Mouse (Mus musculus) liver, adult 2 months (tissue): ENCODE data around the gene Sugp1. TPM values are rescaled to one million over a fixed set of nuclear protein-coding genes. Genes with fewer than 3 reads are reported as not detected.
A peak's percentile ranks its signal among the peaks of the same experiment; 100 is the strongest.
"Not testable (repeated sequence)": the region's sequence is repeated elsewhere in the genome, so short reads cannot be mapped to it uniquely, and the experiment has no call there.

Experiments used
- DNase-seq: peaks from one replicate; pipeline ENCODE4 v3.0.0-alpha.2; 2011; ENCODE audit warnings: low read depth, low spot score; ENCODE audit errors: extremely low read depth
- H3K27ac ChIP-seq: fragments of 200-500 bp; replicated peaks from 2 replicates; pipeline ENCODE4 v1.5.1; 2012; ENCODE audit warnings: low read depth, mild to moderate bottlenecking, control low read depth, inconsistent platforms, low read length; ENCODE audit not compliant: insufficient read depth
- H3K27me3 ChIP-seq: fragments of 200-500 bp; 2 replicates; pipeline ENCODE4 v1.6.1; 2012; ENCODE audit warnings: mild to moderate bottlenecking, moderate library complexity, low read length, inconsistent platforms; ENCODE audit not compliant: control insufficient read depth, insufficient read depth
- H3K36me3 ChIP-seq: fragments of 200-500 bp; 2 replicates; pipeline ENCODE4 v1.6.1; 2012; ENCODE audit warnings: low read length, inconsistent platforms; ENCODE audit not compliant: control insufficient read depth, insufficient read depth
- H3K4me1 ChIP-seq: fragments of 200-500 bp; 2 replicates; pipeline ENCODE4 v1.6.1; 2011; ENCODE audit warnings: low read length; ENCODE audit not compliant: control insufficient read depth, insufficient read depth
- H3K4me3 ChIP-seq: fragments of 200-500 bp; 2 replicates; pipeline ENCODE4 v1.5.1; 2011; ENCODE audit warnings: low read depth, mild to moderate bottlenecking, control low read depth, low read length, moderate library complexity; ENCODE audit not compliant: insufficient read depth
- H3K79me2 ChIP-seq: fragments of 200-500 bp; 2 replicates; pipeline ENCODE4 v1.6.1; 2012; ENCODE audit warnings: inconsistent platforms, mild to moderate bottlenecking, low read length, moderate library complexity; ENCODE audit not compliant: control insufficient read depth, insufficient read depth
- H3K9ac ChIP-seq: fragments of 200-500 bp; 2 replicates; pipeline ENCODE4 v1.6.1; 2012; ENCODE audit warnings: low read depth, mild to moderate bottlenecking, control low read depth, inconsistent platforms, low read length
- CTCF ChIP-seq: fragments of 200-500 bp; IDR thresholded peaks from 2 replicates; pipeline ENCODE4 v1.5.1; 2011; ENCODE audit warnings: low read depth, low read length, control low read depth
- POLR2A ChIP-seq: fragments of 200-500 bp; IDR thresholded peaks from 2 replicates; pipeline ENCODE4 v1.6.1; 2011; ENCODE audit warnings: low read length, control low read depth; ENCODE audit not compliant: insufficient read depth; ENCODE audit errors: extremely low read depth
- WGBS: fragments of 180-500 bp; shearing (Covaris S2); methylation state at CpG from one replicate; pipeline ENCODE4 v1.1.7; 2018; 5-methylcytosine and 5-hydroxymethylcytosine counted together
- polyA plus RNA-seq: library from polyadenylated mRNA; depleted of rRNA; stranded (reverse); fragments of >200 nt; gene quantifications from 2 replicates; pipeline ENCODE4 v1.2.3, GENCODE M21; 2012
- total RNA-seq: library from RNA; depleted of rRNA; stranded (reverse); fragments of >200 nt; gene quantifications from 2 replicates; pipeline ENCODE4 v1.2.3, GENCODE M21; 2014

Gene Sugp1
- total and polyA plus RNA-seq, 2 experiments: 5.1 TPM

GRCm38 (mm10) chr8:69999236-69999635 is 43.4 kb upstream of the Sugp1 start:
- DNase-seq: no peak
- H3K79me2 ChIP-seq: peaks cover 10% of the 10 kb centered on the region; the same call in 1 of the 2 replicates
- H3K9ac ChIP-seq: no peak overlapping the region
- TF ChIP-seq CTCF (no peak), POLR2A (no peak)
- H3K36me3 ChIP-seq: no peaks in the 10 kb centered on the region
- H3K27ac ChIP-seq: no peak overlapping the region
- H3K4me1 ChIP-seq: peaks cover 8% of the 10 kb centered on the region
- no peak overlapping the region for H3K4me3 ChIP-seq
- H3K27me3 ChIP-seq: no peaks in the 10 kb centered on the region
- WGBS: 93% methylated on average over 4 of the region's 4 CpGs

DNA sequence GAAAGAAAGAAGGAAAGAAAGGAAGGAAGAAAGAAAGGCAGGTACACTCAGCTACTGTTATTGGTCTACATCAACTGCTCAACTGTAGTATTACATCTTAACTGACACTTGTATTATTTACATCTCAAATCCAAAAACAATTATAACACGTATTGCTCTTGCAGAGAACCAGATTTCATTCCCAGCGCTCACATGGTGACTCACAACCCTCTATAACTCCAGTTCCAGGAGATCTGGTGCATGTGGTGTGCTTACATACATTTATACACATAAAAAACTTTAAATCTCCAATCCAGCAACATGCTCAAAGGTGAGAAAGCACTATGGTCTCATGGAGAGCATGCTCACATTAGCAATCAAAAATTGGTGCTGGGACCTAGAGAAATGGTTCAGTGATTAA is 42.4 kb upstream of the Sugp1 start:
- peaks cover 4% of the 10 kb centered on the region for H3K4me1 ChIP-seq
- H3K4me3 ChIP-seq: no peak overlapping the region
- H3K27me3 ChIP-seq: no peaks in the 10 kb centered on the region
- no peak for TF ChIP-seq CTCF
- no peak for TF ChIP-seq POLR2A
- WGBS: 92% methylated on average over 2 of the region's 2 CpGs
- H3K79me2 ChIP-seq: peaks cover 6% of the 10 kb centered on the region; the same call in 1 of the 2 replicates
- H3K36me3 ChIP-seq: no peaks in the 10 kb centered on the region
- H3K27ac ChIP-seq: no peak overlapping the region
- DNase-seq: no peak
- no peak overlapping the region for H3K9ac ChIP-seq

DNA sequence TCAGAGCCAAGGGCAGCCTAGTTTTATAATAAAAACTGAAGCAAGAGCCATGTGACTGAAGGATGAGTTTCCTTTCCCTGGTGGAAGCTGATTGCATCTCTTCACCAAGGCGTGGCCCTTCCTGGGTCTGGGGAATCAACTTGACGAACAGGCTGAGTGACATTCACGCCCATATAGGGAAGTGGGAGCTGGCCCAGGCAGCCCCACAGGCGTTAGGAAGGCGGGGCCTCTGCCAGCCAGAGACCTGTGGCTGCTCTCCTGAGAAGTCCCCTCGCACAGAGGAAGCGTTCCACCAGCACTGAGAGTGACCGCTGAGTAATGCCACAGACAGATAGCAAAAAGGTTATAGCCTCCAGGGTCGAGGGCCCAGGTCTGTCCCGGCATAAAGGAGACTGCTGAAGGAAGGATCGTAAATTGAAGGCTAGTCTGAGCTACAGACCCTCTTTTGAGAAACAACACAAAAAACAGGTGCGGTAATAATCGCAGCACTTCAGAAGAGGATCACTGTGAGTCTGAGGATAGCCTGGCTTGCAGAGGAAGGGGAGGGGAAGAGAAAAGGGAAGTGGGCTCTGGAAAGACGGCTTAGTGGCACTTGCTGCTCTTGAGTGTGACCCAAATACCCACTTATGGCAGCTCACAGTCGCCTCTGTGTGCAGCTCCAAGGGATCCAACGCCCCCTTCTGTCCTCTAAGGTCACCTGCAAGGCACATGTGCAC is 41.3 kb upstream of the Sugp1 start:
- Histone ChIP-seq H3K36me3 (no peaks in the 10 kb centered on the region), H3K4me1 (peaks cover 4% of the 10 kb centered on the region), H3K79me2 (no peaks in the 10 kb centered on the region), H3K27ac (peak overlapping the region; percentile 36), H3K27me3 (no peaks in the 10 kb centered on the region), H3K9ac (peak overlapping the region; percentile 26; the same call in 1 of the 2 replicates), H3K4me3 (no peak overlapping the region)
- 25% methylated on average over 16 of the region's 16 CpGs for WGBS
- TF ChIP-seq POLR2A (no peak), CTCF (peak; percentile 85)
- DNase-seq: peak; percentile 61

DNA sequence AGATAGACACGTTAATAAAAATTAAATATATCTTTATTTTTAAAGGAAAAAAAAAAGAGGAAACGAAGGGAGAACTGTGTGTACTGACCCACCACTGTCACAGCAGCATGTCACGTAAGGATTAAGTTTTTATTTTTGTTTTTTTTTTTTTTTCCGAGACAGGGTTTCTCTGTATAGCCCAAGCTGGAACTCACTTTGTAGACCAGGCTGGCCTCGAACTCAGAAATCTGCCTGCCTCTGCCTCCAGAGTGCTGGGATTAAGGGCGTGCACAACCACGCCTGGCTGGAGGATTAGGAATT is 40.8 kb upstream of the Sugp1 start:
- H3K9ac ChIP-seq, H3K79me2 ChIP-seq, H3K36me3 ChIP-seq, DNase-seq, H3K27ac ChIP-seq, H3K4me3 ChIP-seq, H3K4me1 ChIP-seq, H3K27me3 ChIP-seq: not testable (repeated sequence)
- WGBS: 41% methylated on average over 7 of the region's 7 CpGs

DNA sequence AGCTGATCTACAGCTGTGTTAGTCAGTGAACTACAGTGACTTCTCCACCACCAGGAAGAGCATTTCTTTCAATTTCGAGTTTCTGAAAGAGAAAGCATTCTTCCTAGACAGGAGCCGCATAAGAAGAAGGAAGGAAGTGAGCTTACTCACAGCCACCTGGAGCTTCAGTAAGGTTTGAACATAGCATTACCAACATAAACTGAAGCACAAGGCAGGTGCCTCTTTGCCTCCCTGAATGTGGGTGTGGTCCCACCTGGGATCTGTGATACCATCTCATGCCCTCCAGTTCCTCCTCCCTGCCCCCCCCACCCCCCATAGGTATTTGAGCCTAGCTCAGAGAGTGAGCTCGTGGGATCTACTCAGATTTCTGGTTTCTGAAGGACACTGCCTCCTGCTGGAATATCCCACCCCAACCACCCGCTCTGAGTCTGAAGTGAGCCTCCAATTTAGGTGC is 39.4 kb upstream of the Sugp1 start:
- peak; percentile 47 for DNase-seq
- Histone ChIP-seq H3K27me3 (no peaks in the 10 kb centered on the region), H3K27ac (no peak overlapping the region), H3K4me1 (peaks cover 4% of the 10 kb centered on the region), H3K4me3 (no peak overlapping the region), H3K36me3 (no peaks in the 10 kb centered on the region), H3K9ac (no peak overlapping the region), H3K79me2 (no peaks in the 10 kb centered on the region)
- WGBS: 72% methylated on average over 4 of the region's 4 CpGs
- TF ChIP-seq POLR2A: no peak
- no peak for TF ChIP-seq CTCF

GRCm38 (mm10) chr8:70004345-70004744 is 38.3 kb upstream of the Sugp1 start:
- no peaks in the 10 kb centered on the region for H3K27me3 ChIP-seq
- DNase-seq: no peak
- H3K36me3 ChIP-seq: no peaks in the 10 kb centered on the region
- no peak for TF ChIP-seq POLR2A
- TF ChIP-seq CTCF: no peak
- H3K27ac ChIP-seq: no peak overlapping the region
- H3K79me2 ChIP-seq: no peaks in the 10 kb centered on the region
- no peak overlapping the region for H3K4me3 ChIP-seq
- peaks cover 4% of the 10 kb centered on the region for H3K4me1 ChIP-seq
- no peak overlapping the region for H3K9ac ChIP-seq
